Mouse (Mus musculus): ENCODE data around the gene Lrrc4. TPM values are rescaled to one million over a fixed set of nuclear protein-coding genes. Genes with fewer than 3 reads are reported as not detected.

Gene Lrrc4
- polyA plus RNA-seq, 1 experiment, result 0.32 TPM

DNA sequence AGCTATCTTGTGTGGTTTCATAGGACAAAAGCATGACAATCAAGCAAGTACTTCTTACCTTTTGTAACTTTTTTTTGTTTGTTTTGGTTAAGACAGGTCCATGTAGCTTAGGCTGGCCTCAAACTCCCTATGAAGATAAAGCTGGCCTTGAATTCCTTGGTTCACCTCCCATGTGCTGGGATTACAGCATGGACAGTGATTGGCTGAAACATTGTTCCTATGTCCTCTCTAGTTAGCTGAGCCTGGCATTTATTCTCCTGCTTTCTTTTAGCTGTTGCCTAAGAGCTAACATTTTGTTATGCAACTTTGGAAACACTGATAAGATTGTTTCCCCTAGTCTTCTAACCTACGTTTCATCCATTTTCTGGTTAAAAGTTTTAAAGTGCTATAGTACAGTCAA, 93.9 kb downstream of the Lrrc4 start:
- H3K27me3 ChIP-seq (ENCODE audit: control insufficient read depth, insufficient read depth, insufficient read length), result no peaks in the 10 kb centered on the region
- TF ChIP-seq MYOD1 (IDR thresholded peaks at IDR 0.05; ENCODE audit: control insufficient read depth, insufficient read length, low read depth) (no peak), CTCF (IDR thresholded peaks at IDR 0.05; ENCODE audit: control insufficient read depth, insufficient read depth, insufficient read length) (no peak), CEBPB (IDR thresholded peaks at IDR 0.05; ENCODE audit: low read depth) (no peak), FOSL1 (IDR thresholded peaks at IDR 0.05; ENCODE audit: insufficient read depth, low read length, poor library complexity, severe bottlenecking) (no peak)
- H3K79me2 ChIP-seq (ENCODE audit: control insufficient read depth, insufficient read depth), result no peaks in the 10 kb centered on the region
- H3K4me3 ChIP-seq (ENCODE audit: insufficient read depth, poor library complexity, severe bottlenecking), result no peak overlapping the region
- peaks cover 3% of the 10 kb centered on the region for H3K36me3 ChIP-seq (ENCODE audit: control insufficient read depth, insufficient read depth)
- H3ac ChIP-seq (ENCODE audit: control insufficient read depth, insufficient read length, low read depth), result no peak overlapping the region
- no peaks in the 10 kb centered on the region for H3K79me3 ChIP-seq (ENCODE audit: low read depth)

DNA sequence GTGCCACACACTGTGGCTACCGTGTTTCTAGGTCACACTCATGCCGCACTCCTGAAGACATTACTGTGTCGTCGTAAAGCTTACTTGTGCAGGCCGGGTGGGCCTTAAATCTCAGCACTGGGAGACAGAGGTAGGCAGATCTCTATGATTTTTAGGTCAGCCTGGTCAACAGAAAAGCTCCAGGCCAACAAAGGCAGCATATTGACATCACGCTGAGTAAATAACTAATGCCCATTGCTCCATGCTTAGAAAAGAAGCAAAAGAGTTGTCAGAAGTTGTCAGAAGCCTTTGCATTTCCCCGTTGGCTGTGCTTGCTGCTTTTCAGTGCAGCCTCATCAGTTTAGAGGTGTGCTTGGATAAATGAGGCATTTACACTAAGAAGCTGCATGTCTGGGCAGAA, 94.9 kb downstream of the Lrrc4 start:
- H3ac ChIP-seq (ENCODE audit: control insufficient read depth, insufficient read length, low read depth), result no peak overlapping the region
- TF ChIP-seq CTCF (IDR thresholded peaks at IDR 0.05; ENCODE audit: control insufficient read depth, insufficient read depth, insufficient read length) (no peak), MAX (IDR thresholded peaks at IDR 0.05) (no peak), USF1 (IDR thresholded peaks at IDR 0.05; ENCODE audit: low read depth) (no peak)
- no peaks in the 10 kb centered on the region for H3K27me3 ChIP-seq (ENCODE audit: control insufficient read depth, insufficient read depth, insufficient read length)
- peaks cover 3% of the 10 kb centered on the region for H3K36me3 ChIP-seq (ENCODE audit: control insufficient read depth, insufficient read depth)
- H3K79me2 ChIP-seq (ENCODE audit: control insufficient read depth, insufficient read depth), result no peaks in the 10 kb centered on the region
- H3K4me3 ChIP-seq (ENCODE audit: insufficient read depth, poor library complexity, severe bottlenecking), result no peak overlapping the region
- no peaks in the 10 kb centered on the region for H3K79me3 ChIP-seq (ENCODE audit: low read depth)

DNA sequence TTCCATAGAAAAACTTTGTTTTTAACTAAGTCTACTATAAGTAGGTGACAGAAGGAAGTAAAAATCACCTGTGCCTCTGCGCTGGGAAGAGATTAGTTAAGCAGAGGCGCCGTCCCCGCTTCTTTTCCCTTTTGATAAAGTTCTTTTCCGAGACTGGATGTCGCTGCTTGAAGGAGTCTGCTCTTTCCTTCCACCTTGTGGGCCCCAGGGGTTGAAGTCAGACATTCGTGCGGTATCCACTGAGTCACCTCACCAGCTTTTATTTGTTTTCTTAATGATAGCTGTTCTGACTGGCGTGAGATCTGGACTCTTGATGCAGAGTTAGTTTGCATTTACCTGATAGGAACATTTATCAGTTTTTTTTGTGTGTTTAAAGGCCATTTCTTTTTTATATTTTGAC, 96.4 kb downstream of the Lrrc4 start:
- Histone ChIP-seq H3K36me3 (ENCODE audit: control insufficient read depth, insufficient read depth) (peaks cover 9% of the 10 kb centered on the region), H3K27me3 (ENCODE audit: control insufficient read depth, insufficient read depth, insufficient read length) (no peaks in the 10 kb centered on the region), H3ac (ENCODE audit: control insufficient read depth, insufficient read length, low read depth) (no peak overlapping the region), H3K4me3 (ENCODE audit: insufficient read depth, poor library complexity, severe bottlenecking) (no peak overlapping the region), H3K79me3 (ENCODE audit: low read depth) (no peaks in the 10 kb centered on the region), H3K79me2 (ENCODE audit: control insufficient read depth, insufficient read depth) (peaks cover 3% of the 10 kb centered on the region)
- TF ChIP-seq CTCF (IDR thresholded peaks at IDR 0.05; ENCODE audit: control insufficient read depth, insufficient read depth, insufficient read length) (no peak), MYOD1 (IDR thresholded peaks at IDR 0.05; ENCODE audit: control insufficient read depth, insufficient read length, low read depth) (no peak), MYOG (IDR thresholded peaks at IDR 0.05; ENCODE audit: control insufficient read depth, extremely low read depth, insufficient read length) (no peak), FOSL1 (IDR thresholded peaks at IDR 0.05; ENCODE audit: insufficient read depth, low read length, poor library complexity, severe bottlenecking) (no peak), USF1 (IDR thresholded peaks at IDR 0.05; ENCODE audit: low read depth) (no peak), MAX (IDR thresholded peaks at IDR 0.05) (no peak), CEBPB (IDR thresholded peaks at IDR 0.05; ENCODE audit: low read depth) (no peak)

GRCm38 (mm10) chr6:28733884-28734647, 97.5 kb downstream of the Lrrc4 start:
- Histone ChIP-seq H3K36me3 (ENCODE audit: control insufficient read depth, insufficient read depth) (peaks cover 19% of the 10 kb centered on the region), H3K27me3 (ENCODE audit: control insufficient read depth, insufficient read depth, insufficient read length) (no peaks in the 10 kb centered on the region), H3ac (ENCODE audit: control insufficient read depth, insufficient read length, low read depth) (no peak overlapping the region), H3K79me3 (ENCODE audit: low read depth) (no peaks in the 10 kb centered on the region), H3K4me3 (ENCODE audit: insufficient read depth, poor library complexity, severe bottlenecking) (no peak overlapping the region), H3K79me2 (ENCODE audit: control insufficient read depth, insufficient read depth) (peaks cover 8% of the 10 kb centered on the region)
- no peak for TF ChIP-seq USF1 (IDR thresholded peaks at IDR 0.05; ENCODE audit: low read depth)
- TF ChIP-seq CEBPB (IDR thresholded peaks at IDR 0.05; ENCODE audit: low read depth), result no peak
- no peak for TF ChIP-seq CTCF (IDR thresholded peaks at IDR 0.05; ENCODE audit: control insufficient read depth, insufficient read depth, insufficient read length)
- TF ChIP-seq FOSL1 (IDR thresholded peaks at IDR 0.05; ENCODE audit: insufficient read depth, low read length, poor library complexity, severe bottlenecking), result no peak
- TF ChIP-seq MYOD1 (IDR thresholded peaks at IDR 0.05; ENCODE audit: control insufficient read depth, insufficient read length, low read depth), result no peak

GRCm38 (mm10) chr6:28731246-28731645, 100.3 kb downstream of the Lrrc4 start:
- Histone ChIP-seq H3K4me3 (ENCODE audit: insufficient read depth, poor library complexity, severe bottlenecking) (no peak overlapping the region), H3K27me3 (ENCODE audit: control insufficient read depth, insufficient read depth, insufficient read length) (no peaks in the 10 kb centered on the region), H3K79me3 (ENCODE audit: low read depth) (no peaks in the 10 kb centered on the region), H3K36me3 (ENCODE audit: control insufficient read depth, insufficient read depth) (peaks cover 26% of the 10 kb centered on the region), H3ac (ENCODE audit: control insufficient read depth, insufficient read length, low read depth) (no peak overlapping the region), H3K79me2 (ENCODE audit: control insufficient read depth, insufficient read depth) (peaks cover 8% of the 10 kb centered on the region)
- TF ChIP-seq USF1 (IDR thresholded peaks at IDR 0.05; ENCODE audit: low read depth) (no peak), MYOG (IDR thresholded peaks at IDR 0.05; ENCODE audit: control insufficient read depth, extremely low read depth, insufficient read length) (no peak), FOSL1 (IDR thresholded peaks at IDR 0.05; ENCODE audit: insufficient read depth, low read length, poor library complexity, severe bottlenecking) (no peak), CEBPB (IDR thresholded peaks at IDR 0.05; ENCODE audit: low read depth) (no peak), MAX (IDR thresholded peaks at IDR 0.05) (no peak), MYOD1 (IDR thresholded peaks at IDR 0.05; ENCODE audit: control insufficient read depth, insufficient read length, low read depth) (no peak), CTCF (IDR thresholded peaks at IDR 0.05; ENCODE audit: control insufficient read depth, insufficient read depth, insufficient read length) (no peak)

- peaks cover 8% of the 10 kb centered on the region for H3K79me2 ChIP-seq (ENCODE audit: control insufficient read depth, insufficient read depth)
- H3K4me3 ChIP-seq (ENCODE audit: insufficient read depth, poor library complexity, severe bottlenecking), result no peak overlapping the region
- H3K27me3 ChIP-seq (ENCODE audit: control insufficient read depth, insufficient read depth, insufficient read length), result no peaks in the 10 kb centered on the region
- H3K79me3 ChIP-seq (ENCODE audit: low read depth), result no peaks in the 10 kb centered on the region
- TF ChIP-seq FOSL1 (IDR thresholded peaks at IDR 0.05; ENCODE audit: insufficient read depth, low read length, poor library complexity, severe bottlenecking), result no peak
- TF ChIP-seq MYOG (IDR thresholded peaks at IDR 0.05; ENCODE audit: control insufficient read depth, extremely low read depth, insufficient read length), result no peak
- no peak for TF ChIP-seq CTCF (IDR thresholded peaks at IDR 0.05; ENCODE audit: control insufficient read depth, insufficient read depth, insufficient read length)
- TF ChIP-seq CEBPB (IDR thresholded peaks at IDR 0.05; ENCODE audit: low read depth), result no peak
- no peak for TF ChIP-seq MYOD1 (IDR thresholded peaks at IDR 0.05; ENCODE audit: control insufficient read depth, insufficient read length, low read depth)
- no peak for TF ChIP-seq MAX (IDR thresholded peaks at IDR 0.05)
- TF ChIP-seq USF1 (IDR thresholded peaks at IDR 0.05; ENCODE audit: low read depth), result no peak
- H3ac ChIP-seq (ENCODE audit: control insufficient read depth, insufficient read length, low read depth), result no peak overlapping the region
- peaks cover 41% of the 10 kb centered on the region for H3K36me3 ChIP-seq (ENCODE audit: control insufficient read depth, insufficient read depth)
These were observed 101.9 kb downstream of the Lrrc4 start for GRCm38 (mm10) chr6:28729649-28730048.

Data from C2C12 (cell line).